Mouse (Mus musculus) layer of hippocampus, adult 9-11 months (tissue): ENCODE data around the gene Gngt2.

Source experiments
- DNase-seq: peaks from one replicate; pipeline ENCODE4 v3.0.0; 2022

Gngt2 gene

DNA sequence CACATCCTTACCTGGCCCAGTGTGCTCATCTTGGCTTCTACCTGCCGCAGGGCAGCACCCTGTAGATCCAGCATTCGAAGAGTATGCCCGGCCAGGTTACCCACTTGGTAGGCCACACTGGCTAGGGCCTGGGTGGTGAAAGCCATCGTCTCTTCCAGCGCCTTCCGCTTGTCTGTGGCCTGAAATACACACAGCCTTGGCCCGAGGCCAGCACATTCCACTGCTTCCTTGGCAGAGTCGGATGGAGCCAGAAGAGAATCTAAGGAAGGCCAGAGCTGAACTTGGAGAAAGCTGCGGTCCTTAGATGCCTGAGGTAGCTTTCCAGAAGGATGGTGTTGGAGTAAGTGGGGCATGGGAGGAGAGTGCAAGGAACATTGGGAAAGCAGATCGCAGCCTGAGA is at the start of gene Gngt2:
Gene Gngt2, plus strand, starts transcription at position 158 of the 400 bp plus-strand sequence.
- no peak for DNase-seq

DNA sequence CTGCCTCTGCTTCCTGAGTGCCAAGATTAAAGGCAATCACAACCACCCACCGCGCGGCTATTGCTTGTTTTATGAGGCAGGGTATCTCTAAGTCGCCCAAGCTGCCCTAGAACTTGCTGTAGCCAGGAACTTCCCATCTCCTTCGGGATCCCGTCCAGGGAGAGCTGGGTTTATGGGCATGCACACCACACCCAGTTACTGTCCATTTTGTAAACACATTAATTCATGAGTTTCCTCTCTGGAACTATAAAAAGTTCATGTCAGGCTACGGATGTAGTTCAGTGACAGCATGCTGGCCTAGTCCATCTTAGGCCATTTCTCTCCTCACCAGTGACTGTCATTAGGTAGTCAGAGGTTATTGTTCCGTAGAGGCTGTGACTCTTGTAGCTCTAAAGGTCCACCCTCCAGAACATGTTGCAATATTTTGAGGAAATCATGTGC is 47.5 kb upstream of the Gngt2 start:
- no peak for DNase-seq

GRCm38 (mm10) chr11:95791787-95792186 is 45.2 kb upstream of the Gngt2 start:
- peak; percentile 89 for DNase-seq

- no peak for DNase-seq
Measured at GRCm38 (mm10) chr11:95792950-95793509, 44.0 kb upstream of the Gngt2 start.

GRCm38 (mm10) chr11:95794201-95794600 is 42.8 kb upstream of the Gngt2 start:
- no peak for DNase-seq

DNA sequence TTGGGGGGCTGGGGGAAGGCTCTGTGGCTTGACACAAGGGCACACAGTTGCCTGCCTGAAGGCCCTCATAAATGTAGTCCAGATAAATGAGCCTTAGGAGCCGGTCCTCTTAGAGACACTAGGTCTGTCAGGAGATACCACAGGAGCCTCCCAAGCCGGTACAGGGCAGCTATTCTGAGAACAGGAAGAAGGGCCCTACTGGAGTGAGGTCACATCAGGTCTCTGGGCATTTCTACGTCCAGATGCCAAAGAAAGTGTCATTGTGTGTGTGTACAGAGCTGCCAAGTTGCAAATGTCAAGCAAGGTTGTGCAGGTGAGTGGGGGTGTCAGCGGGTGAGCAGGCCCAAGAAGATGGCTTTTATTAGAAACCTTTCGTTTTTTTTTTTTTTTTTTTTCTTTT is 41.4 kb upstream of the Gngt2 start:
- no peak for DNase-seq

GRCm38 (mm10) chr11:95805010-95805409 is 32.0 kb upstream of the Gngt2 start:
- no peak for DNase-seq

DNA sequence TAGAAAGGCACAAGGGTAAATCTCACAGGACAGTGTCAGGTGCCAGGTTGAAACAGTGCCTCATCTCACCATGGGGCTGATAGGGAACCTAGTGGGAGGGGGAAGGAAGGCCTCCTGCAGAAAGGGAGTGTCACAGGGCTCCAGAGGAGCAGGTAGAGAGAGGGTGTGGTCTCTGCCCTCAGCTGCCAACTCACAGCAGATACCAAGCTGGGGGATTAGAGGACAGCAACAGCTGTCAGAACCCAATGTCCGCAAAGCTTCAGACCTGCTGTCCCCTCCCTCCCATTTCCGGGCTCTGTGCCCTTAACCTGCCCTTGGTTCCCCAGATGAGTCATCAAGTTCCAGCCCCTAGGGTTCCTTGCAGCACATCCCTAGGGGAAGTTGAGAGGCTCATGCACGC is 31.5 kb upstream of the Gngt2 start:
- DNase-seq, result no peak

DNA sequence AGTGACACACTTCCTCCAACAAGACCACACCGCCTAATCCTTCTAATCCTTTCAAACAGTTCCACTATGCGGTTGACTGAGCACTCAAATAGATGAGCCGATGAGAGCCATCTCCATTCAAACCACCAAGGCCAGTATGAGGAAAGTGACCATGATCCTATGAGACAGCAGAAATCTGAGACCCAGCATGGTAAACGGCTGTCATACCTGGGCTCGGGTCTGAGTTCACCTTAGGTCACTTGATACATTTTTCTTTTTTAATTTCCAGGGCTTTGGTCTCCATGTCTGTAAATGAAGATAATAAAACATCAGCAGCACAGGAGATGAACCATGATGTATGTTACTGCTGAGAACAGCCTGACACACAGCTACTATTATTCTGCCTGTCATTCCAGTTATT is 29.1 kb upstream of the Gngt2 start:
- no peak for DNase-seq

GRCm38 (mm10) chr11:95808448-95809011 is 28.5 kb upstream of the Gngt2 start:
- DNase-seq, result no peak

GRCm38 (mm10) chr11:95809603-95810002 is 27.4 kb upstream of the Gngt2 start:
- no peak for DNase-seq

DNA sequence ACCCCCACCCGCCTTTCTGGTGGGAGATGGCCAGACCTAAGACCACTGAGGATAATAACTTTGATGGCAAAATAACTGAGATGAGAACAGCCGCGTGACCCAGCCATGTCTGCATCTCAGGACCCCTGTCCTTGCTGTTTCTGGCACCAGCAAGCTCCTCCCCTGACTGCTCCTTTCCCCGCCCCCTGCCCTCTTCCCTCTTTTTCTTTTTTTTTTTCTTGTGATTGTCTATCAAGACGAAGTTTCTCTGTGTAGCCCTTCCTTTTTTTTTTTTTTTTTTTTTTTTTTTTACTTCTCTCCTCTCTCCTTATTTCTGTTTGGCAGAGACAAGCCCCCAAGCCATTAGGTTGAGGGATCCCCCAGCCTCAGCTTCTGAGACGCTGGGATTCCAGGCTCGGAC is 26.2 kb upstream of the Gngt2 start:
- no peak for DNase-seq

GRCm38 (mm10) chr11:95811741-95812140 is 25.3 kb upstream of the Gngt2 start:
- DNase-seq, result no peak

DNA sequence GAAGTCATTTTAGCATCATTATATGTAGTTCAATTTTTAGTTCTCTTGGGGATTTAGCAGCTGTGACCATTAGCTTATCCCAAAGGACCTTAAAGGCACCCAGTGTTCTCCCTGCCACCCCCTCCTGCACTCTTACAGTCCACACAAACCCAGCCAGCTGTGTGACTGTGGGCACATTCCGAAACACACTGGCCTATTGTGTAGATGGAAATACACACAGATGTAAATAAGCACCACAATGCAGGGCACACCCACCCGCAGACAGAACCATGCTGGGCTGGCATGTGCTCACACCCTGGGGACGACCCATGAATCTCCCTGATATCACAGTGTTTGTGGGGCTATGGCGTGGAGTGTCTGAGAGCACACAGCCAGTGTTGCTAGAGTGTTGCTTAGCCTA is 24.8 kb upstream of the Gngt2 start:
- peak; percentile 72 for DNase-seq

GRCm38 (mm10) chr11:95814101-95814500 is 22.9 kb upstream of the Gngt2 start:
- no peak for DNase-seq

- no peak for DNase-seq
Measured at GRCm38 (mm10) chr11:95814857-95815256, 22.2 kb upstream of the Gngt2 start.

DNA sequence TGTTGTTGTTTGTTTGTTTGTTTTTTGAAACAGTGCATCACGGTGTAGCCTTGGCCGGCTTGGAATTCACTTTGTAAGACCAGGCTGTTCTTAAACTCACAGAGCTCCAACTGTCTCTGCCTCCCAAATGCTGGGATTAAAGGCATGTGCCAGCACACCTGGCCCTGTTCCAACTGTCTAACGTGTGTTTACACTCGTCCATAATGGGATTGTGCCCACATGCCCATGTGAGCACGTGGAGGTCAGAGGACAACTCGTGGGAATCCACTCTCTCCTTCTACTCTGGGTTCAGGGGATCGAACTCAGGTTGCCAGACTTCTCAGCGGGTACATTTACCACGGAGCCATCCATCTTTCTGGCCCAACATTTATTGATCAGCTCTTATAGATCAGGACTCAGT is 21.6 kb upstream of the Gngt2 start:
- no peak for DNase-seq

DNA sequence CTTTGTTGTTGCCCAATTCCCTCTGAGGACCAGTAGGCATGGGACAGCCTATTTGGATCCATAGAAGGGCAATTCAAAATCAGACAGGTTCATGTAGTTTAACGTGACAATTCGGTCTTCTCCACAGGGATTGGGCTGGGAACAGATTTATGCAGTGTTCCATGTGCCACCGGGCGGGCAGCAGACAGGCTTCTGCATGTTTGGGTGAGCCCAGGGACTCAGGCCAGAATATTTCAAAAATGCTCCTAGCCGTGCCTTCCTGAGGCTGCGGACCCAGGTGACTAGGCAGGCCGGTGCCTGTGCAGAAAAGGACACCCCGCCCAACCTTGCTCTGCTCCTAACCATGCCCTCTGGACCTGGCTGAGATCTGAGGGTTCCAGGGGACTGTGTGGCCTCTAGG is 17.9 kb upstream of the Gngt2 start:
- DNase-seq, result no peak

DNA sequence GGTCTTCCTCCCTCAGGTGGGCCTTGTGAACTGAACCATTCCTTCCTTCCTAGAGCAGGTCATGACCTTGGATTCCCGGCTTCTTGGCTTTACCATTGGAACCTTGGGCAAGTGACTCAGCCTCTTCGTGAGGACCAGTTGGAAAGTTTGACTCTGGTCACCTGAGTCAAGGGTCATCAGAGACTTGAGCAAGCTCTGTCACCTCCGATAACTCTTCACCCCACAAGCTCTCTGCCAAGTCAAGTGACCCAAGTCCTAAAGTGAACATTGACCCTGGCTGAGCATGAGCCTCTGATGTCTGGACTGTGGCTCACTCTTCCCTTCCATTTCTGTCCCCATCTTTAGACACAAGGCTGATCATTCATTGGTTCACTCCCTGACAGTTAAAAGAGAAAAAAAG is 15.5 kb upstream of the Gngt2 start:
- DNase-seq, result no peak

DNA sequence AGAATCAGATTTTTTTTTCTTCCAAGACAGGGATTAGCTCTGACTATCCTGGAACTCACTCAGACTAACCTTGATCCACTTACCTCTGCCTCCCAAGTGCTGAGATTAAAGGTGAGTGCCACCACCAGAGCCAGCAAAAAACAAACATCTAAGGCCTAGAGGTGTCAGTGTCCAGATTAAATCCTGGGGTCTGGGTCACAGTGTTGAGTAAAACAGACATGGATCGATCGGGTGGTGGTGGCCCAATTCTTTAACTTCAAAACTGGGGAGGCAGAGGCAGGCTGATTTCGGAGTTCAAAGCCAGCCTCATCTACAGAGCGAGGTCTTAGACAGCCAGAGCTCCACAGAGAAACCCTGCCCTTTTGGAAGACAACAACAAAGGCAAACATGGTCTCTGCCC is 14.6 kb upstream of the Gngt2 start:
- DNase-seq, result no peak

DNA sequence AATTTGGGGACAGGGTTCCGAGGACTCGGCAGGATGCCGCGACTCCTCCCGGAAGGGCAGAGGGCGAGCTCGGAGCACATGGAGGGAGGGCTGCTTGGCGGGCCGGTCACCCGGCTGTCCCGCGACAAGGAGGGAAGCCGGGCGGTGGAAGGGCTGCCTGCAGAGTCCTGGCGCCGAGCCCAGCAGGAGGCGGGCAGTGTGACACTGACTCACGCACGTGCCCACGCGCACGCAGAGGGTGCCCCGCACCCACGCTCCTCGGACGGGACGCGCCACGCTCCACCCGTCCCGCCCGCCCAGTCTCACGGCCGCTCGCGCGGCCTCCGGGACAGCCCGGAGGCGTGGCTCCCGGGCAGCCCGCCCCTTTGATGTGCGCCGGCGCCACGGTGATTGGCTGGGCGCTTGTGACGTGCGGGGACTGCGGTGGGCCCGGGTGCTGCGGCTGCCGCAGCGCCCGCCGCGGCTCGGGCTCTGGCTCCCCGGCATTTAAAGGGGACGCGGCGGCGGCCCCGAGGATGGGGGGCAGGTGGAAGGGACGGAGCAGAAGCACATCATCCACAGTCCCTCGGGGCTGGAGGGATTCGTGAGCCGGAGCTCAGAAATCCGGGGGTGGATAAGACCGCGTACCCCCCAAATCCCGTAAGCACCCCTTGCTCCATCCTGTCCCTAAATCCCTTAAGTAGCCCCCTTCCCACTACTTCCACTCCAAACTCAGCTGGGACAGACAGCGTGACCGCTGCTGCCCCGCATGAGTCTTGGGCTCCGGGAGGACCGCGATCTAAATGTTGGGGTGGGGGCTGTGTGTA is 12.7 kb upstream of the Gngt2 start, which contains the start of gene Phospho1:
Gene Phospho1, plus strand, starts transcription at position 429 of the 806 bp plus-strand sequence.
- DNase-seq, result peak; percentile 88

DNA sequence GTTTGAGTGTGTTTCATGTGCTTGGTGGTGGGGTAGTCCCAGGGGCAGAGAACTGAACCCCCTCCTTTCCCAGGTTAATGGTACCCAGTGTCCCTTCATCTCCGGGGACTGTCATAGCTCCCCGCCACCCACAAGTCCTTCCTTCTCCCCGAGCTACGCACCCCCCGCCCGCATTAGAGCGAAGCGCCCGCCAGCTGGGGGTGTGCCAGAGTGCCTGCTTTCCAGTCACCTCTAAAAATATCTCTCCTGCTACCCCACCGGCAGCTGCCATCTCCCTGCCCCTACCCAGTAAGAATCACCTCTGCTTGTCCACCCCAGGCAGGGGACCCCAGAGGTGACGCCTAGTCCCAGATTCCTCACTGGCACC is 12.2 kb upstream of the Gngt2 start:
- no peak for DNase-seq

DNA sequence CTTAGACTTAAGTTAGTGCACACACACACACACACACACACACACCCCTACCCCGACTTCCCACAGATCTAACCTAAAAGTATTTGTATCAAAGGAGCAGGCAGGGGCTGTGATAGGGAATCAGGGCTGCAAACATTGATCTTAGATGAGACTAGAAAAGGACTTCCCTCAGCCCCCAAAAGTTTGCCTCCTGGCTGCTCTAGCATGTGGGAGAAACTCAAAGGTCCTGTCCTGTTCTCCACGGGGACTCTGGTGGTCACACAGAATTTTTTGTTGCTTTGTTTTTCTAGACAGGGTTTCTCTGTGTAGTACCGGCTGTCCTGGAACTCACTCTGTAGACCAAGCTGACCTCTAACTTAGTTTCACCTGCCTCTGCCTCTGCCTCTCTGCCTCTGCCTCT is 11.4 kb upstream of the Gngt2 start:
- no peak for DNase-seq
